Mouse (Mus musculus) splenic B cell, adult 2 months (primary cell): ENCODE measurements at regions not wholly inside any gene's neighbourhood (a gene's known extent, or its start where the extent isn't known, plus 50 kb on each side); places are given as distances from the start of the nearest gene placed in this dataset.

Experiments used
- DNase-seq: peaks from one replicate; pipeline ENCODE4 v3.0.0-alpha.2; 2011; ENCODE audit warnings: low read depth, low spot score
- H3K27me3 ChIP-seq: 2 replicates; pipeline ENCODE4 v1.6.1; 2012; ENCODE audit warnings: mild to moderate bottlenecking, low read length, moderate library complexity, mixed read lengths; ENCODE audit not compliant: control insufficient read depth, poor library complexity, insufficient read depth, severe bottlenecking
- H3K36me3 ChIP-seq: 2 replicates; pipeline ENCODE4 v1.6.1; 2012; ENCODE audit warnings: mild to moderate bottlenecking, low read length, moderate library complexity, mixed read lengths; ENCODE audit not compliant: control insufficient read depth, poor library complexity, insufficient read depth, severe bottlenecking

- H3K27me3 ChIP-seq = no peaks in the 10 kb centered on the region
- no peaks in the 10 kb centered on the region for H3K36me3 ChIP-seq
- no peak for DNase-seq
Measured at GRCm38 (mm10) chr2:147629716-147630115, 268.0 kb downstream of the Pax1 start.

GRCm38 (mm10) chr2:147627096-147627495, 265.4 kb downstream of the Pax1 start:
- no peak for DNase-seq
- Histone ChIP-seq H3K27me3 (no peaks in the 10 kb centered on the region), H3K36me3 (no peaks in the 10 kb centered on the region)

- DNase-seq = no peak
- no peaks in the 10 kb centered on the region for H3K27me3 ChIP-seq
- no peaks in the 10 kb centered on the region for H3K36me3 ChIP-seq
Measured at GRCm38 (mm10) chr2:147623116-147623515, 261.4 kb downstream of the Pax1 start.

- Histone ChIP-seq H3K27me3 (no peaks in the 10 kb centered on the region), H3K36me3 (no peaks in the 10 kb centered on the region)
- no peak for DNase-seq
Measured at GRCm38 (mm10) chr2:147617849-147618248, 256.1 kb downstream of the Pax1 start.

DNA sequence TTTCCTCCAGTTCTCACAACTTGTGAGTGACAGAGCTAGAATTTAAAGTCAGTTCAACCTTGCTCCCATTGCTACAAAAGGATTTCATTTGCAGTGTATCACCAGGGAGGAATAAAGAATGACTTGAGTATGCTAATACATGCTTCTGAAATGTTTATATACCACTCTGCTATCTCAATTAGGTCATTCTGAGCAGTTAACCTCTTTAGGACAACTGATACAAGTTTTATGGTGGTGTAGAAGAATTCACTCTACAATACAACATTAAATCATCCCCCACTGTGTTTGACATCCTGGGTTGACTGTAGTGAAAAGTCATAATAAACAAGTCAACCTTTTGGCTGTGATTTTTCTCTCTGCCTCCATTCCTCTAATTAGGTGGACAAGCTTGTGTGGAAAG, 248.6 kb downstream of the Pax1 start:
- DNase-seq = no peak
- no peaks in the 10 kb centered on the region for H3K27me3 ChIP-seq
- no peaks in the 10 kb centered on the region for H3K36me3 ChIP-seq

DNA sequence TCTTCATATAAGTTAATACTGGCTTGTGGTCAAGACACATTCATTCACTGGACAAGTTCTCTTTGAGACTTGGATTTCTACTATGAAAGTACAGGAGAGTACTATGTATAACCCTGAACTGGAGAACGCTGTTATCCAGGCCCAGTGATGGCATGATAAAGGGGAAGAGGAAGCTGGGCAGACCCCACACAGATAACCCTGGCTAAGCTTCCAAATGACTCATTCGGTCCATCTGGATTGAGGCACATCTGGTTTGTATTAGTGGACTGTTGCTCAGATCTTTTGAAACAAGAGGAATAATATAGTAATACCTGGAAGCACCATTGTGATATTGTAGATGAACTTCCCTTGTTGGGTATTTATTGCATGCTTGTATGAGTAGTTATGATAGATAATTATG, 239.9 kb downstream of the Pax1 start:
- DNase-seq = no peak
- no peaks in the 10 kb centered on the region for H3K27me3 ChIP-seq
- no peaks in the 10 kb centered on the region for H3K36me3 ChIP-seq

GRCm38 (mm10) chr2:147572413-147572812, 210.7 kb downstream of the Pax1 start:
- no peaks in the 10 kb centered on the region for H3K27me3 ChIP-seq
- DNase-seq = no peak

DNA sequence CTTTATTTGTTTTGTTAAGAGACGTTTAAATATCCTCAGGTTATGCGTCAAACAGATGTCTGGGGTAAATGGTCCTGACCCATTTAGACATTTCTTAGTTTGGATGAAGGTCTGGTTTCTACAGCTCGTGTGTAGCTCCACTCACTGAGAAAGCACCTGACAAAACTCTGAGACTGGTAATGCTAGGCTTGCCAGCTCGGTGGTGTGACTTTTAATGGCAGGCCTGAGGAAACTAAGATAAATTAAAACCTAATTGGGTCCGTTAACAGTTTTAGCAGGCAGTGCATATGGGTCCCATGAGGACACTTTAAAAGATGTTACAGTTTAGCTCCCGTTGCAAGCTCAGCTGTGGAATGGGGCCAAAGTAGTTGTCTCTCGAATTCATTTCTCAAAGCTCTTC, 199.5 kb downstream of the Pax1 start:
- no peaks in the 10 kb centered on the region for H3K27me3 ChIP-seq
- no peaks in the 10 kb centered on the region for H3K36me3 ChIP-seq
- no peak for DNase-seq

More at GRCm38 (mm10) chr2:147572413-147572812, 210.7 kb downstream of the Pax1 start:
- no peaks in the 10 kb centered on the region for H3K36me3 ChIP-seq

DNA sequence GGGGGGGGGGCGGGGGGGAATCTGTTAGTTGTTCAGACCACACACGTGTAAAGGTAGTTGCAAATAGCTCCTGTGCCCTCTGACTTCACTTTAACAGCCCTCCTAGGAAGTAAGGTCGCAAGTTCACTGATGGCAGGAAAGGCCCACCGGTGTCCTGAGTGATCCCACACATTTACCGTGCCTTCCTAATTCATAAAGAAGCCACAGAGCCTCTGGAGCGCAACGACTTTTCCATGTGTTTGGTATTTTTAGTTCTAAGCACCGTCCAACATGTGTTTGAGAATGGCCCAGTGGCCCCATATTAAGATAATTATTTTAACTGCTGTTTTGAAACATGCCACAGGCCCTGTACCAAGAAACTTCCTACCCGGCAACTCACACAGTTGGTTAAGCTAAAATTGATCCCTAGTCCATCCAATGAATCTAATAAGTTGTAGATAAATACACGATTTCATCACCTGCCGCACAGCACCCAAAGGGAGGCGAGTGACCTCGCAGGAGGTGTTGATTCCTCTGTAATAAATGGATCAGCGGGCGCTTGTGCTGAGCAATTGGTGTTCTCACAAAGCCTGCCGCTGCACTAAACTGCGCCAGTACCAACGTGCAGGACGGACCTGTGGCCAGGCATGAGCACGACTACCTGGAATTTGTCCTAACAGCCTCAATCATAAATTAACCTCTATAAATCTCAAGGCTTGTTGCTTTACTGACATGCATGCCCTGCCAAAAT, 198.9 kb downstream of the Pax1 start:
- H3K36me3 ChIP-seq = no peaks in the 10 kb centered on the region
- no peak for DNase-seq
- no peaks in the 10 kb centered on the region for H3K27me3 ChIP-seq

DNA sequence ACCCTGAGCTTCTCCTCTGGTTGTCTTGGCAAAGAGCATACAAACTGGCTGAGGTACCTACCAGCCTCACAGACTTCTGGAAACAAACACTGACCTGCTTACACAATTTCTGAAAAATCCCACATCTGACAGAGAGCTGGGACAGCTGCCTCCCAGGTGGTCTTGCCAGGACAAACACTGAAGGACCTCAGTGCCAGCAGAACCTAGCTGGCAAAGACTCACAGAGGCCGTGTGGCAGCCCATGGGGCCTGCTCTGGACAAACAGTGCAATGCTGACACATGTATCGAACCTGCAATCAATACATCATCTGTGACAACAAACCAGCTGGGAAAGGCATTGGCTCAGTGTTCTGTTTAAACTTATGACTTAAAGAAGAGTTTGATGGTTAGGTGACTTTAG, 167.4 kb downstream of the Pax1 start:
- DNase-seq = no peak
- Histone ChIP-seq H3K36me3 (no peaks in the 10 kb centered on the region), H3K27me3 (no peaks in the 10 kb centered on the region)

GRCm38 (mm10) chr2:147515436-147515835, 153.7 kb downstream of the Pax1 start:
- no peaks in the 10 kb centered on the region for H3K36me3 ChIP-seq
- no peaks in the 10 kb centered on the region for H3K27me3 ChIP-seq
- DNase-seq = no peak

DNA sequence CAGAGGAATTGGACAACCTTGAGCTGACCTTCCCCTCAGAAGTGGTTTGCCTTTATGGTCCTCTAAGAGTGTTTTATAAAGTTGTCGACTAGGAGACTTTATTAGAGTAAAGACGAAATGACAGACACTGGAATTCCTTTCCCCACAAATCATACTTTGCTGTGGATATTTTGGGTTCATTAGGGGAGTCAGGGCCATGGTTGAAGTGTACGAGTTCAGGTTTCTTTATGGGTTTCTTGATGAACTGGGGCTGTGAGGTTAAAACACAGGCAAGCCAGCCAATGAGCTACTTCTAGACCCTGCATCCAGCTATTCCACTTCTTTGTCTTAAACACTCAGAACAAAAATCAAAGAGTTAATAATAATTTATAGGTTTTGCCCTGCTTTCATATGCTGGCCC, 153.0 kb downstream of the Pax1 start:
- DNase-seq = no peak
- no peaks in the 10 kb centered on the region for H3K27me3 ChIP-seq
- no peaks in the 10 kb centered on the region for H3K36me3 ChIP-seq

- H3K27me3 ChIP-seq = no peaks in the 10 kb centered on the region
- DNase-seq = no peak
Measured at GRCm38 (mm10) chr2:147503962-147504361, 142.2 kb downstream of the Pax1 start.

DNA sequence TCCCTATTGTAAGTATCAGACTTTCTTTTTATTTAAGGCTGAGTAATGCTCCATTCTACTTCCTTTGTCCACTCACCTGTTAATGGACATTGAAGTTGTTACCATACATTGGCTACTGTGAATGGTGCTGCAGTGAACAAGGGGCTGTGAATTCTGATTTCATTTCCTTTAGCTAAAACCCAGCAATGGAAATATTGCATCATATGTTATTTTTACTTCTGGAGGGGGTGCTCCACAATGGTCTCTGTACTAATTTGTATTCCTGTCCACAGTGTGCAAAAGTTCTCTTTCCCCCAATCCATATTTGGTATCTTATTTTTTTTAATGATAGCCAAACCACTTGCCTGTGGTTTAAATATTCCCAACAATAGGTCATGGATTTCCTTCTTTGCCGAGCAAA, 137.0 kb downstream of the Pax1 start:
- no peaks in the 10 kb centered on the region for H3K27me3 ChIP-seq
- no peaks in the 10 kb centered on the region for H3K36me3 ChIP-seq
- no peak for DNase-seq

More at GRCm38 (mm10) chr2:147503962-147504361, 142.2 kb downstream of the Pax1 start:
- H3K36me3 ChIP-seq = no peaks in the 10 kb centered on the region

GRCm38 (mm10) chr2:147455932-147456331, 94.2 kb downstream of the Pax1 start:
- Histone ChIP-seq H3K27me3 (peaks cover 2% of the 10 kb centered on the region; the same call in 1 of the 2 replicates), H3K36me3 (no peaks in the 10 kb centered on the region)
- no peak for DNase-seq
